In the genomic region with DNA sequence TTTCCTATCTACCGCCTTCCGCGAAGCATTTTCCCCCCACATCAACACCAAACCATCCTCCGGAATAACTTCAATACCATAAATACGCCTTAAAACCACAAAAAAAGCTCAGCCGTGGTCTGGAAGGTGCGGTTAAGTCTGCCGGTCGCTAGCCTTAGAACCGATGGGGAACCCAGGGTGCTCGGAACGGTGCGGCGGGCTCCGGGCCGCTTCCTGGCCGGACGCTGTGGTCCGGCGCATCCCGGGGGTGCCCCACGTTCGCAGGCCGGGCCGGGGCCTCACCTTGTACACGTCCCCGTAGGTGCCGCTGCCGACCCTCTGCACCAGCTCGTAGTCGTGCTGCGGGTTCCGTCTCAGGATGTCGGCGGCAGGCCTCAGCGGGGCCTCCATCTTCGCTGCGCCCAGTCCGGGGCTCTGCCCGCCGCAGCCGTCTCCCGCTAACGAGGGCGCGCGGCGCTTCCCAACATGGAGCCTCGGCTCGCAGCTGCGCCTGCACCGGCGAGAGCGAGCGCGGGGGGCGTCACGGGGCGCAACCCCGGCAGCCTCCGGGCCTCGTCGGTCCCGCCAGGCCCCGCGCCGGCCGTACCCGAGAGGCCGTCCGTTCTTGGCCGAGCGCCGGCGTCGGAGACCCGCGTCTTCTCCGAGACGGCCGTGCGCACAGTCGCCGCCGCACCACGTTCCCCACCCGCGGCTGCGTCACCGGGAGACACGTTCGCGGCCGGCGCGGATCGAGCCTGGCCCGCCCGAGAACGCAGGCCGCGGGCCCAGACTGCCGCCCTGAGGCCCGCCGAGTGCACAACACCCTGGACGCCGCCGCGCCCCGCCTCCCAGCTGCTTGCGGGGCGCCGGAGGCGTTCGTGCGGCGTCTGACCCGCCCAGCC, we compare ENCODE assay signal across 8 mouse cellular contexts. TPM values are rescaled to one million over a fixed set of nuclear protein-coding genes. Genes with fewer than 3 reads are reported as not detected.
DNase-seq lines count a peak whose midpoint lies in the region; ATAC-seq and TF ChIP-seq lines count a peak whose summit lies in the region.

Atl1 (plus strand) TSS at position 244 of the 881 bp plus-strand sequence.
Map4k5 (minus strand) TSS at position 830 of the 881 bp plus-strand sequence.

- H3K4me1 ChIP-seq in bone marrow macrophage, adult 2 months (ENCODE audit: control insufficient read depth, insufficient read depth, low read length): peaks cover 17% of the 10 kb centered on the region
- peaks cover 33% of the 10 kb centered on the region for H3K4me1 ChIP-seq in embryonic facial prominence, embryonic 15.5 days
- peaks cover 22% of the 10 kb centered on the region for H3K4me1 ChIP-seq in kidney, embryonic 14.5 days (ENCODE audit: control insufficient read depth, insufficient read depth, low read length)
- peaks cover 32% of the 10 kb centered on the region for H3K4me1 ChIP-seq in limb, embryonic 14.5 days (ENCODE audit: control insufficient read depth, insufficient read depth, low read length)
- peaks cover 23% of the 10 kb centered on the region for H3K4me1 ChIP-seq in midbrain, embryonic 16.5 days (ENCODE audit: control insufficient read depth, insufficient read depth, low read length)
- H3K4me1 ChIP-seq in spleen, adult 2 months (ENCODE audit: control insufficient read depth, insufficient read depth, insufficient read length): peaks cover 10% of the 10 kb centered on the region; the same call in 1 of the 2 replicates

- peak within 1 kb of the TSS; percentile 72 for H3K4me2 ChIP-seq in embryonic facial prominence, embryonic 15.5 days (replicated peaks)
- H3K4me2 ChIP-seq in kidney, embryonic 14.5 days (replicated peaks; ENCODE audit: low read depth, low read length): peak within 1 kb of the TSS; percentile 71
- H3K4me2 ChIP-seq in limb, embryonic 14.5 days (replicated peaks; ENCODE audit: low read depth, low read length, severe bottlenecking): peak within 1 kb of the TSS; percentile 84
- H3K4me2 ChIP-seq in midbrain, embryonic 16.5 days (ENCODE audit: low read length): peak within 1 kb of the TSS; percentile 84

- H3K9ac ChIP-seq in embryonic facial prominence, embryonic 15.5 days: peak within 1 kb of the TSS; percentile 93
- H3K9ac ChIP-seq in kidney, embryonic 14.5 days (ENCODE audit: low read depth, low read length): peak within 1 kb of the TSS; percentile 96
- H3K9ac ChIP-seq in limb, embryonic 14.5 days (ENCODE audit: low read depth, low read length, severe bottlenecking): peak within 1 kb of the TSS; percentile 97
- peak within 1 kb of the TSS; percentile 82 for H3K9ac ChIP-seq in midbrain, embryonic 16.5 days (ENCODE audit: low read depth, low read length)

- TF ChIP-seq POLR2A in bone marrow macrophage, adult 2 months (IDR thresholded peaks at IDR 0.05; ENCODE audit: borderline replicate concordance, low read depth, low read length): no peak
- 0 out of 2 replicates have a peak, but pooled peaks have one; percentile 59 for TF ChIP-seq POLR2A in limb, embryonic 14.5 days (IDR thresholded peaks at IDR 0.05; ENCODE audit: borderline replicate concordance, extremely low read depth, insufficient read depth, insufficient read length)
- no peak; the same call in 1 of the 2 replicates for TF ChIP-seq POLR2A in spleen, adult 2 months (IDR thresholded peaks at IDR 0.05; ENCODE audit: low read depth, low read length)

- no peaks in the 10 kb centered on the region for H3K9me3 ChIP-seq in embryonic facial prominence, embryonic 15.5 days (replicated peaks)
- no peaks in the 10 kb centered on the region for H3K9me3 ChIP-seq in kidney, embryonic 14.5 days (ENCODE audit: control insufficient read depth, low read length)
- H3K9me3 ChIP-seq in limb, embryonic 14.5 days (ENCODE audit: control insufficient read depth, low read length): no peaks in the 10 kb centered on the region
- H3K9me3 ChIP-seq in midbrain, embryonic 16.5 days (replicated peaks; ENCODE audit: control insufficient read depth, low read length, poor library complexity, severe bottlenecking): no peaks in the 10 kb centered on the region

- H3K27me3 ChIP-seq in embryonic facial prominence, embryonic 15.5 days: no peaks in the 10 kb centered on the region
- no peaks in the 10 kb centered on the region for H3K27me3 ChIP-seq in kidney, embryonic 14.5 days (ENCODE audit: control insufficient read depth, insufficient read depth, low read length)
- H3K27me3 ChIP-seq in limb, embryonic 14.5 days (ENCODE audit: control insufficient read depth, insufficient read depth, low read length): no peaks in the 10 kb centered on the region
- H3K27me3 ChIP-seq in midbrain, embryonic 16.5 days (ENCODE audit: control insufficient read depth, insufficient read depth, low read depth, low read length): no peaks in the 10 kb centered on the region
- no peaks in the 10 kb centered on the region for H3K27me3 ChIP-seq in spleen, adult 2 months (ENCODE audit: control insufficient read depth, insufficient read depth, low read length)

- peak within 1 kb of the TSS; percentile 93 for H3K4me3 ChIP-seq in bone marrow macrophage, adult 2 months (ENCODE audit: insufficient read depth, low read length)
- peak within 1 kb of the TSS; percentile 87 for H3K4me3 ChIP-seq in embryonic facial prominence, embryonic 15.5 days (replicated peaks)
- H3K4me3 ChIP-seq in kidney, embryonic 14.5 days (ENCODE audit: low read length): peak within 1 kb of the TSS; percentile 91
- H3K4me3 ChIP-seq in limb, embryonic 14.5 days (replicated peaks; ENCODE audit: low read length): peak within 1 kb of the TSS; percentile 95
- peak within 1 kb of the TSS; percentile 76 for H3K4me3 ChIP-seq in midbrain, embryonic 16.5 days (ENCODE audit: low read depth, low read length)
- H3K4me3 ChIP-seq in spleen, adult 2 months (ENCODE audit: extremely low read depth, insufficient read depth, insufficient read length): peak within 1 kb of the TSS; percentile 76

- DNase-seq in B cell, adult 2 months: peak; percentile 89 to 91
- peak; percentile 87 for DNase-seq in heart, adult 9 months (ENCODE audit: low spot score in 2 of 2)
- DNase-seq in limb, embryonic 14.5 days (ENCODE audit: low spot score): peak; percentile 84
- DNase-seq in spleen, adult 2 months (ENCODE audit: low read depth in 1 of 2, low spot score in 2 of 2): peak; percentile 62 to 82

- no peaks in the 10 kb centered on the region for H3K36me3 ChIP-seq in embryonic facial prominence, embryonic 15.5 days
- H3K36me3 ChIP-seq in kidney, embryonic 14.5 days (ENCODE audit: control insufficient read depth, insufficient read depth, low read length): no peaks in the 10 kb centered on the region
- peaks cover 5% of the 10 kb centered on the region; the same call in 1 of the 2 replicates for H3K36me3 ChIP-seq in limb, embryonic 14.5 days (ENCODE audit: control insufficient read depth, insufficient read depth, low read length)
- H3K36me3 ChIP-seq in midbrain, embryonic 16.5 days (ENCODE audit: control insufficient read depth, insufficient read depth, low read length): no peaks in the 10 kb centered on the region
- H3K36me3 ChIP-seq in spleen, adult 2 months (ENCODE audit: control insufficient read depth, insufficient read depth, low read length): no peaks in the 10 kb centered on the region

- no peak for TF ChIP-seq CTCF in bone marrow macrophage, adult 2 months (IDR thresholded peaks at IDR 0.05; ENCODE audit: low read depth, low read length)
- peak; percentile 78 for TF ChIP-seq CTCF in spleen, adult 2 months (IDR thresholded peaks at IDR 0.05; ENCODE audit: extremely low read depth, insufficient read depth, insufficient read length, insufficient replicate concordance)

- peak within 1 kb of the TSS; percentile 39 for H3K27ac ChIP-seq in bone marrow macrophage, adult 2 months (ENCODE audit: insufficient read depth, low read depth, low read length)
- peak within 1 kb of the TSS; percentile 95 for H3K27ac ChIP-seq in embryonic facial prominence, embryonic 15.5 days (replicated peaks)
- H3K27ac ChIP-seq in kidney, embryonic 14.5 days (ENCODE audit: low read depth, low read length): peak within 1 kb of the TSS; percentile 93
- peak within 1 kb of the TSS; percentile 96 for H3K27ac ChIP-seq in limb, embryonic 14.5 days (replicated peaks; ENCODE audit: low read depth, low read length)
- H3K27ac ChIP-seq in midbrain, embryonic 16.5 days (ENCODE audit: low read length): peak within 1 kb of the TSS; percentile 96
- H3K27ac ChIP-seq in spleen, adult 2 months (ENCODE audit: insufficient read depth, low read length): peak within 1 kb of the TSS; percentile 83

- under 1% methylated on average over 112 of the region's 118 CpGs for WGBS in embryonic facial prominence, embryonic 15.5 days
- WGBS in kidney, embryonic 14.5 days: under 1% methylated on average over 94 of the region's 118 CpGs
- WGBS in limb, embryonic 14.5 days: 1% methylated on average over 72 of the region's 118 CpGs
- under 1% methylated on average over 118 of the region's 118 CpGs for WGBS in midbrain, embryonic 16.5 days
- WGBS in spleen, adult 2 months: under 1% methylated on average over 87 of the region's 118 CpGs

- ATAC-seq in embryonic facial prominence, embryonic 15.5 days (ENCODE audit: insufficient number of reproducible peaks, low FRiP score, low TSS enrichment, low read depth): peak; percentile 92
- ATAC-seq in kidney, embryonic 14.5 days (ENCODE audit: low FRiP score, low TSS enrichment): peak; percentile 95
- peak; percentile 92 for ATAC-seq in limb, embryonic 14.5 days (ENCODE audit: low FRiP score, low read depth)
- ATAC-seq in midbrain, embryonic 16.5 days: peak; percentile 96

RNA-seq across cellular contexts. Expression of gene Atl1, which starts in this region (rescaled TPM):
- polyA plus RNA-seq in bone marrow macrophage, adult 2 months (2012; ENCODE audit: insufficient read depth, insufficient read length, missing spikeins): 0.84 and 1.1 TPM in 2 replicates
- 7.3 and 8.6 TPM in 2 replicates for polyA plus RNA-seq in embryonic facial prominence, embryonic 15.5 days (2015; fragmentation: Nextera tagmentation; extraction: Ambion mirVana)
- polyA plus RNA-seq in kidney, embryonic 14.5 days (2014; fragmentation: Nextera tagmentation; extraction: Ambion mirVana): 3.3 and 4.8 TPM in 2 replicates
- polyA plus RNA-seq in limb, embryonic 14.5 days (2012; rRNA removed): 4.5 and 5.8 TPM in 2 replicates
- polyA plus RNA-seq in limb, embryonic 14.5 days (2014; fragmentation: Nextera tagmentation; extraction: Ambion mirVana): 6.4 and 7.2 TPM in 2 replicates
- polyA plus RNA-seq in midbrain, embryonic 16.5 days (2015; fragmentation: Nextera tagmentation; extraction: Ambion mirVana): 171 and 177 TPM in 2 replicates
- 0.72 and 0.78 TPM in 2 replicates for polyA plus RNA-seq in spleen, adult 2 months (2012; rRNA removed)

RNA-seq across cellular contexts. Expression of gene Map4k5, which starts in this region (rescaled TPM):
- polyA plus RNA-seq in bone marrow macrophage, adult 2 months (2012; ENCODE audit: insufficient read depth, insufficient read length, missing spikeins): 8.2 and 8.7 TPM in 2 replicates
- 36.5 and 36.6 TPM in 2 replicates for polyA plus RNA-seq in embryonic facial prominence, embryonic 15.5 days (2015; fragmentation: Nextera tagmentation; extraction: Ambion mirVana)
- 22.3 and 45.1 TPM in 2 replicates for polyA plus RNA-seq in kidney, embryonic 14.5 days (2014; fragmentation: Nextera tagmentation; extraction: Ambion mirVana)
- polyA plus RNA-seq in limb, embryonic 14.5 days (2012; rRNA removed): 32.4 and 34.3 TPM in 2 replicates
- 50.4 and 53.6 TPM in 2 replicates for polyA plus RNA-seq in limb, embryonic 14.5 days (2014; fragmentation: Nextera tagmentation; extraction: Ambion mirVana)
- 24.1 and 26.2 TPM in 2 replicates for polyA plus RNA-seq in midbrain, embryonic 16.5 days (2015; fragmentation: Nextera tagmentation; extraction: Ambion mirVana)
- polyA plus RNA-seq in spleen, adult 2 months (2012; rRNA removed): 6.7 and 9.7 TPM in 2 replicates

Comparison
In these comparisons a context has a peak if more than half of its experiments do, and no peak if none do; other contexts are left out.
1. Peak in every context shown above with its lines: DNase-seq, ATAC-seq, H3K4me3 ChIP-seq and H3K27ac ChIP-seq.
2. RNA of gene Atl1 (polyA plus RNA-seq): 171 to 177 TPM in midbrain, embryonic 16.5 days; 7.3 to 8.6 TPM in embryonic facial prominence, embryonic 15.5 days, 4.5 to 7.2 TPM in limb, embryonic 14.5 days, 3.3 to 4.8 TPM in kidney, embryonic 14.5 days, 0.84 to 1.1 TPM in bone marrow macrophage, adult 2 months and 0.72 to 0.78 TPM in spleen, adult 2 months; every median in the first group is over 10 times any median in the second.
3. H3K27ac ChIP-seq: peak in every context shown above with its lines; median percentile 96 in limb, embryonic 14.5 days; 96 in midbrain, embryonic 16.5 days; 95 in embryonic facial prominence, embryonic 15.5 days; 93 in kidney, embryonic 14.5 days; 83 in spleen, adult 2 months; 39 in bone marrow macrophage, adult 2 months.